Mouse (Mus musculus): ENCODE results near the gene Yipf1. TPM values are rescaled to one million over a fixed set of nuclear protein-coding genes. Genes with fewer than 3 reads are reported as not detected.

Gene Yipf1
- polyA plus RNA-seq, 1 experiment, result 37.3 TPM

GRCm38 (mm10) chr4:107393771-107394170 is 79.6 kb downstream of the Yipf1 start:
- Histone ChIP-seq H3K36me3 (ENCODE audit: control insufficient read depth, insufficient read depth) (peaks cover 46% of the 10 kb centered on the region), H3ac (ENCODE audit: control insufficient read depth, insufficient read length) (no peak overlapping the region), H3K4me3 (no peak overlapping the region), H3K79me2 (ENCODE audit: control insufficient read depth, insufficient read depth) (no peaks in the 10 kb centered on the region), H3K4me2 (ENCODE audit: low read depth) (no peak overlapping the region), H3K27me3 (ENCODE audit: control insufficient read depth, insufficient read depth, insufficient read length) (no peaks in the 10 kb centered on the region)
- TF ChIP-seq TCF12 (IDR thresholded peaks at IDR 0.05; ENCODE audit: insufficient read depth, poor library complexity, severe bottlenecking) (no peak), TCF3 (IDR thresholded peaks at IDR 0.05; ENCODE audit: insufficient read length, low read depth) (no peak), POLR2A (IDR thresholded peaks at IDR 0.05; ENCODE audit: insufficient read length, low read depth) (no peak), USF1 (IDR thresholded peaks at IDR 0.05; ENCODE audit: low read depth) (no peak), MYOD1 (IDR thresholded peaks at IDR 0.05; ENCODE audit: control insufficient read depth in 1 of 3, insufficient read length in 2 of 3, low read depth in 2 of 3) (no peak), REST (IDR thresholded peaks at IDR 0.05; ENCODE audit: insufficient read depth, insufficient read length) (no peak), MYOG (IDR thresholded peaks at IDR 0.05; ENCODE audit: control insufficient read depth in 1 of 3, insufficient read depth in 1 of 3, insufficient read length in 2 of 3, low read depth in 2 of 3) (no peak), SRF (IDR thresholded peaks at IDR 0.05; ENCODE audit: control insufficient read depth, insufficient read length, low read depth) (no peak), CEBPB (IDR thresholded peaks at IDR 0.05; ENCODE audit: insufficient read depth, poor library complexity, severe bottlenecking) (no peak), E2F4 (IDR thresholded peaks at IDR 0.05; ENCODE audit: insufficient read depth) (no peak), MAX (IDR thresholded peaks at IDR 0.05; ENCODE audit: low read depth) (no peak), POLR2AphosphoS2 (IDR thresholded peaks at IDR 0.05; ENCODE audit: insufficient read length, low read depth) (no peak)

Other genes with a start within 250 kb of the Yipf1 start
- gene Mrpl37, start 247.5 kb upstream of the Yipf1 start, polyA plus RNA-seq (2012; fragmentation: generic; extraction: Trizol), result 87.5 TPM
- gene Cyb5rl, start 247.4 kb upstream of the Yipf1 start, polyA plus RNA-seq (2012; fragmentation: generic; extraction: Trizol), result 9.1 TPM
- gene Cdcp2, start 217.5 kb upstream of the Yipf1 start, polyA plus RNA-seq (2012; fragmentation: generic; extraction: Trizol), result not detected
- gene Tmem59, start 136.0 kb upstream of the Yipf1 start, polyA plus RNA-seq (2012; fragmentation: generic; extraction: Trizol), result 174 TPM
- 20.7 TPM for gene Tceanc2, start 135.2 kb upstream of the Yipf1 start, polyA plus RNA-seq (2012; fragmentation: generic; extraction: Trizol)
- not detected for gene Ldlrad1, start 105.2 kb upstream of the Yipf1 start, polyA plus RNA-seq (2012; fragmentation: generic; extraction: Trizol)
- gene Lrrc42, start 60.8 kb upstream of the Yipf1 start, polyA plus RNA-seq (2012; fragmentation: generic; extraction: Trizol), result 31.2 TPM
- gene Hspb11, start 60.8 kb upstream of the Yipf1 start, polyA plus RNA-seq (2012; fragmentation: generic; extraction: Trizol), result 27.9 TPM
- gene Dio1, start 7.2 kb upstream of the Yipf1 start, polyA plus RNA-seq (2012; fragmentation: generic; extraction: Trizol), result not detected
- 10.9 TPM for gene Ndc1, start 53.4 kb downstream of the Yipf1 start, polyA plus RNA-seq (2012; fragmentation: generic; extraction: Trizol)
- 0.35 TPM for gene Glis1, start 120.2 kb downstream of the Yipf1 start, polyA plus RNA-seq (2012; fragmentation: generic; extraction: Trizol)